Mouse (Mus musculus) mouse embryonic stem cell (cell line): ENCODE measurements around the gene 1700029F12Rik.
"Not testable (repeated sequence)": the region's sequence is repeated elsewhere in the genome, so short reads cannot be mapped to it uniquely, and the experiment has no call there.

ENCODE experiments used
- in situ Hi-C, 2 experiments: fragments of 300-500 bp; cut with MboI; formaldehyde crosslinking; loops; 1 replicate in 1 of 2; 3 replicates in 1 of 2; pipeline ENCODE4 v1.14.3; 2019 to 2020; ENCODE audit warnings: low sequenced_read_pairs in 2 of 2, low pct_unique_long_range_greater_than_20kb in 1 of 2, mixed read lengths in 1 of 2; ENCODE audit not compliant: unreplicated experiment in 1 of 2

1700029F12Rik gene

GRCm38 (mm10) chr13:97034262-97034661, at the start of gene 1700029F12Rik:
TSS of gene 1700029F12Rik (minus strand) at chr13:97034362.
- in situ Hi-C loops, result no loop called here

GRCm38 (mm10) chr13:97082432-97082831, 48.3 kb upstream of the 1700029F12Rik start:
- in situ Hi-C loops, result no loop called here

GRCm38 (mm10) chr13:97080615-97081014, 46.5 kb upstream of the 1700029F12Rik start:
- in situ Hi-C loops, result no loop called here

GRCm38 (mm10) chr13:97080201-97080600, 46.0 kb upstream of the 1700029F12Rik start:
- in situ Hi-C loops, result no loop called here

- in situ Hi-C loops, result no loop called here
These were observed 43.4 kb upstream of the 1700029F12Rik start for GRCm38 (mm10) chr13:97077556-97077955.

GRCm38 (mm10) chr13:97073497-97073896, 39.3 kb upstream of the 1700029F12Rik start:
- in situ Hi-C loops, result no loop called here

GRCm38 (mm10) chr13:97071626-97072241, 37.6 kb upstream of the 1700029F12Rik start:
- in situ Hi-C loops, result no loop called here

GRCm38 (mm10) chr13:97070931-97071625, 36.9 kb upstream of the 1700029F12Rik start:
- in situ Hi-C loops, result no loop called here

- in situ Hi-C loops, result no loop called here
These were observed 34.0 kb upstream of the 1700029F12Rik start for GRCm38 (mm10) chr13:97068151-97068550.

GRCm38 (mm10) chr13:97067691-97068090, 33.5 kb upstream of the 1700029F12Rik start:
- in situ Hi-C loops, result no loop called here

- in situ Hi-C loops, result no loop called here
These were observed 32.7 kb upstream of the 1700029F12Rik start, which contains the start of gene Fam169a for GRCm38 (mm10) chr13:97066649-97067550. TSS of gene Fam169a (plus strand) at chr13:97067286.

- in situ Hi-C loops, result not testable (repeated sequence)
These were observed 30.9 kb upstream of the 1700029F12Rik start for GRCm38 (mm10) chr13:97064844-97065621.

- in situ Hi-C loops, result no loop called here
These were observed 30.3 kb upstream of the 1700029F12Rik start for GRCm38 (mm10) chr13:97064413-97064812.

GRCm38 (mm10) chr13:97063431-97063830, 29.3 kb upstream of the 1700029F12Rik start:
- in situ Hi-C loops, result no loop called here

GRCm38 (mm10) chr13:97062151-97062550, 28.0 kb upstream of the 1700029F12Rik start:
- in situ Hi-C loops, result no loop called here

GRCm38 (mm10) chr13:97060331-97060730, 26.2 kb upstream of the 1700029F12Rik start:
- in situ Hi-C loops, result no loop called here

- in situ Hi-C loops, result loop anchor here (10.0 kb wide), 2 partner anchors 55 to 205 kb away; no protein-coding TSS in a partner anchor
These were observed 25.6 kb upstream of the 1700029F12Rik start for GRCm38 (mm10) chr13:97059746-97060145.

- in situ Hi-C loops, result loop anchor here (10.0 kb wide), 2 partner anchors 53 to 203 kb away; no protein-coding TSS in a partner anchor
These were observed 23.7 kb upstream of the 1700029F12Rik start for GRCm38 (mm10) chr13:97057817-97058216.
